Mouse (Mus musculus): Measurements from ENCODE around the gene BC061237. TPM values are rescaled to one million over a fixed set of nuclear protein-coding genes. Genes with fewer than 3 reads are reported as not detected.
"Not testable (repeated sequence)": the region's sequence is repeated elsewhere in the genome, so short reads cannot be mapped to it uniquely, and the experiment has no call there.

BC061237 gene
- polyA plus RNA-seq (2015; fragmentation: Nextera tagmentation; extraction: Ambion mirVana): not detected in 2 replicates

DNA sequence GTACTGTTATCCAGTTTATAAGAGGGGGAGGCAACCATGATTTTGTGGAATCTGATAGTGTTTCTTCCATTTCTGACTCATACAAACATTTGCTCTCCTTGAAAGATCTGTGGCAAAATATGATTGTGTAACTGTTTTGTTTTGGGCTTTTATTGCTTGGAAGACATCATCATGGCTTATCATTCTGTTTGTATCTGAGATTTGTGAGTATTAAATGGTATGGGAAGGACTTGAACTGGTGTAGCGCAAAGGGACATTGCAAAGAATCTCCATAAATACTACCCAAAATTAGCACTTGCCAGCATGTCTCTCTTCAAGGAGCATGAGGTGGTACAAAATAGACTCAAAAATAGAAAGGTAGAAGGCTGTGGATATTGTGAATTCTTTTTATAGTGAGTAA lies at the start of gene BC061237:
BC061237 (plus strand) TSS at position 301 of the 400 bp plus-strand sequence.
- H3K27me3 ChIP-seq (ENCODE audit: insufficient read depth, low read length); H3K36me3 ChIP-seq (replicated peaks; ENCODE audit: insufficient read depth, low read length); ATAC-seq; H3K4me3 ChIP-seq (ENCODE audit: low read depth, low read length); H3K4me1 ChIP-seq (ENCODE audit: insufficient read depth); H3K9ac ChIP-seq (replicated peaks); H3K27ac ChIP-seq (ENCODE audit: low read depth); H3K4me2 ChIP-seq (ENCODE audit: low read depth, low read length); H3K9me3 ChIP-seq (ENCODE audit: low read length); DNase-seq: not testable (repeated sequence)
- 60% methylated on average over 1 of the region's 1 CpGs for WGBS (ENCODE audit: insufficient replicate concordance)

DNA sequence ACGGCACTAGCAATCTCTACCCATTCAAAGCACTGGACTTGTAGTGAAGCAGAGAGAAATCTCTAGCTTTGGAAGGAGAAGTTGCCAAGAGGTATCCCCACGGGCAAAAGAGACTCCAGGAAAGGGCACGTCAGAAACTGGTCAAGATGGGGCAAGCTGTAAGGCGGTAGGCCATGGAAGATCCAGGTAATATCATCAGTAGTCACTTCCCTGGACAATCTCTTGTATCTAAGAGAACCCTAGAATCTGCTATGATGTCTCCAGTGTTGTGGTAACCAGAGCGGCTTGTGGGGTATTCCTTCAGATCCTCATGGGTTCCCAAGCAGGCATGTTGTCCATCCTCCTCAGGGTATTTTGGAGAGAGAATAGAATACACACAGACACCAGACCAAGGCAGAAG lies 25.7 kb downstream of the BC061237 start, which contains the start of gene Gm17093:
Gm17093 (plus strand) TSS at position 301 of the 400 bp plus-strand sequence.
- H3K4me2 ChIP-seq (ENCODE audit: low read depth, low read length); H3K9me3 ChIP-seq (ENCODE audit: low read length); H3K9ac ChIP-seq (replicated peaks); H3K4me3 ChIP-seq (ENCODE audit: low read depth, low read length); H3K36me3 ChIP-seq (replicated peaks; ENCODE audit: insufficient read depth, low read length); H3K4me1 ChIP-seq (ENCODE audit: insufficient read depth); ATAC-seq; H3K27ac ChIP-seq (ENCODE audit: low read depth); DNase-seq; H3K27me3 ChIP-seq (ENCODE audit: insufficient read depth, low read length): not testable (repeated sequence)
- 70% methylated on average over 5 of the region's 5 CpGs for whole genome bisulfite sequencing (ENCODE audit: insufficient replicate concordance)

DNA sequence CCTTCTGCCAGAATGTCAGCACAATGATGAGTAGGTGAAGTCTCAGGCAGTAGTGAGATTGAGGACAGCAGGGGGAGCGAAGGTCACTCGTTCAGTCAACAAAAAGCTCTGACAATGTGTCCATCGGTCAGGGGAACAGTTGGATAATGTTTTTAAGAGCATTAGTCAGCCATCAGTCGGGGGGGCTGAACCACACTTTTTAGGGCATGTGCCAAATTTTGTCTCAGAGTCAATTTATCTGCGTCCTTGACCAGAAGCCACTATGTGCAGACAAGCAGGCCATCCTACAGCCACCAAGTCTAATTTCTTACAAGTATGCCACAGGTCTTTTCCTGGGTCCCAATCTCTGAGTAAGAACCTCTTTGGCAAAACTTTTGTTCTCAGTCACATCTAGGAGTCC lies 55.7 kb downstream of the BC061237 start:
- H3K9me3 ChIP-seq (ENCODE audit: low read length); H3K36me3 ChIP-seq (replicated peaks; ENCODE audit: insufficient read depth, low read length); H3K27me3 ChIP-seq (ENCODE audit: insufficient read depth, low read length); DNase-seq; H3K27ac ChIP-seq (ENCODE audit: low read depth); H3K4me2 ChIP-seq (ENCODE audit: low read depth, low read length); ATAC-seq; H3K4me1 ChIP-seq (ENCODE audit: insufficient read depth); H3K9ac ChIP-seq (replicated peaks); H3K4me3 ChIP-seq (ENCODE audit: low read depth, low read length): not testable (repeated sequence)
- 52% methylated on average over 3 of the region's 5 CpGs for WGBS (ENCODE audit: insufficient replicate concordance)

Other genes starting within 250 kb of the BC061237 start
- gene Gm8220, start 206.9 kb upstream of the BC061237 start, polyA plus RNA-seq (2015; fragmentation: Nextera tagmentation; extraction: Ambion mirVana): not detected in 2 replicates
- not detected in 2 replicates for gene Gm5930, start 153.9 kb upstream of the BC061237 start, polyA plus RNA-seq (2015; fragmentation: Nextera tagmentation; extraction: Ambion mirVana)
- gene Gm8229, start 127.1 kb upstream of the BC061237 start, polyA plus RNA-seq (2015; fragmentation: Nextera tagmentation; extraction: Ambion mirVana): not detected in 2 replicates
- not detected in 2 replicates for gene Gm3371, start 81.8 kb upstream of the BC061237 start, polyA plus RNA-seq (2015; fragmentation: Nextera tagmentation; extraction: Ambion mirVana)
- not detected in 2 replicates for gene Gm8232, start 58.8 kb upstream of the BC061237 start, polyA plus RNA-seq (2015; fragmentation: Nextera tagmentation; extraction: Ambion mirVana)
- gene Gm17093, start 25.8 kb downstream of the BC061237 start, polyA plus RNA-seq (2015; fragmentation: Nextera tagmentation; extraction: Ambion mirVana): not detected in 2 replicates
- not detected in 2 replicates for gene Gm8247, start 90.7 kb downstream of the BC061237 start, polyA plus RNA-seq (2015; fragmentation: Nextera tagmentation; extraction: Ambion mirVana)
- gene Gm5624, start 135.5 kb downstream of the BC061237 start, polyA plus RNA-seq (2015; fragmentation: Nextera tagmentation; extraction: Ambion mirVana): not detected in 2 replicates
- not detected in 2 replicates for gene Gm8257, start 214.0 kb downstream of the BC061237 start, polyA plus RNA-seq (2015; fragmentation: Nextera tagmentation; extraction: Ambion mirVana)